Mouse (Mus musculus) heart, embryonic 11.5 days (tissue): ENCODE results near the gene Ptpa. TPM values are rescaled to one million over a fixed set of nuclear protein-coding genes. Genes with fewer than 3 reads are reported as not detected.

Source experiments
- ATAC-seq: fragments of 200-750 bp; cut with Nextera tagmentation; replicated peaks from 2 replicates; pipeline ENCODE4 v1.8.0; 2017; ENCODE audit warnings: moderate library complexity; ENCODE audit not compliant: insufficient number of reproducible peaks, low FRiP score, low TSS enrichment
- H3K27ac ChIP-seq: fragments of 300-500 bp; sonication (generic); 2 replicates; pipeline ENCODE4 v1.5.1; 2014; ENCODE audit warnings: mild to moderate bottlenecking, low read depth, low read length
- H3K27me3 ChIP-seq: fragments of 300-500 bp; sonication (generic); 2 replicates; pipeline ENCODE4 v1.6.1; 2014; ENCODE audit warnings: mild to moderate bottlenecking, low read length, mixed read lengths; ENCODE audit not compliant: control insufficient read depth, insufficient read depth
- H3K36me3 ChIP-seq: fragments of 300-500 bp; sonication (generic); 2 replicates; pipeline ENCODE4 v1.6.1; 2014; ENCODE audit warnings: mild to moderate bottlenecking, low read length, moderate library complexity, mixed read lengths; ENCODE audit not compliant: control insufficient read depth, insufficient read depth
- H3K4me1 ChIP-seq: fragments of 300-500 bp; sonication (generic); 2 replicates; pipeline ENCODE4 v1.6.1; 2014; ENCODE audit warnings: low read length; ENCODE audit not compliant: control insufficient read depth, insufficient read depth
- H3K4me2 ChIP-seq: fragments of 300-500 bp; sonication (generic); 2 replicates; pipeline ENCODE4 v1.6.1; 2014; ENCODE audit warnings: mild to moderate bottlenecking, moderate library complexity
- H3K4me3 ChIP-seq: fragments of 300-500 bp; sonication (generic); 2 replicates; pipeline ENCODE4 v1.5.1; 2014; ENCODE audit warnings: low read depth, low read length
- H3K9ac ChIP-seq: fragments of 300-500 bp; sonication (generic); 2 replicates; pipeline ENCODE4 v1.6.1; 2014; ENCODE audit warnings: mild to moderate bottlenecking, low read depth, low read length, moderate library complexity
- H3K9me3 ChIP-seq: fragments of 300-500 bp; sonication (generic); replicated peaks from 2 replicates; pipeline ENCODE4 v1.6.1; 2016; ENCODE audit warnings: low read length; ENCODE audit not compliant: control insufficient read depth
- WGBS: fragments of 180-500 bp; shearing (Covaris S2); extraction: QIAGEN DNeasy Blood & Tissue Kit; methylation state at CpG from one replicate; pipeline ENCODE4 v1.1.7; 2014; ENCODE audit not compliant: insufficient replicate concordance; 5-methylcytosine and 5-hydroxymethylcytosine counted together
- polyA plus RNA-seq: library from polyadenylated mRNA; unstranded; fragments of >200 nt; fragmentation: Nextera tagmentation; extraction: Ambion mirVana; gene quantifications from 2 replicates; pipeline ENCODE4 v1.2.1, GENCODE M21; 2014

Ptpa gene
- polyA plus RNA-seq, 1 experiment from 2014 or later, result 63.5 TPM

DNA sequence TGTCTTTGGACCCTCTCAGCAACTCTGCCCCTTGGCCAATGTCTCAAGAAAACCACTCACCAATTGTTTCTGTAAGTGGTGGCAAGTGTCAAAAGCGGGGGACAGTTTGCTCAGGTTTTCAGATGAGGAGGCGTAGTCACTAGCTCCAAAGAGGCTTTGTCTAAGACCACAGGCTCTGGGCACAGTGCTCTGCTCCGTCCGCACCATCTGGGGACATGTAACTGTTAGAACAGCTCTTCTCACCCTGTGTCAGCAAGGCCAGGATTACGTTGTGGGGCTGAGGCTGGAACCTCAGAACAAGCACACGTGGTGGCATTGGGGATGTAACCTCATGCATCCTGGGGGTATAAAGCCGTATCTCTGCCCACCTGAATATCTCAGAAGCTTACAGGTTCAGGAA, 59.6 kb downstream of the Ptpa start:
- Histone ChIP-seq H3K27me3 (peaks cover 10% of the 10 kb centered on the region), H3K36me3 (no peaks in the 10 kb centered on the region), H3K4me3 (no peak overlapping the region), H3K27ac (no peak overlapping the region), H3K9ac (no peak overlapping the region), H3K4me1 (peaks cover 12% of the 10 kb centered on the region; the same call in 1 of the 2 replicates), H3K4me2 (no peak overlapping the region), H3K9me3 (no peaks in the 10 kb centered on the region)
- ATAC-seq, result no peak
- WGBS, result 78% methylated on average over 7 of the region's 7 CpGs

DNA sequence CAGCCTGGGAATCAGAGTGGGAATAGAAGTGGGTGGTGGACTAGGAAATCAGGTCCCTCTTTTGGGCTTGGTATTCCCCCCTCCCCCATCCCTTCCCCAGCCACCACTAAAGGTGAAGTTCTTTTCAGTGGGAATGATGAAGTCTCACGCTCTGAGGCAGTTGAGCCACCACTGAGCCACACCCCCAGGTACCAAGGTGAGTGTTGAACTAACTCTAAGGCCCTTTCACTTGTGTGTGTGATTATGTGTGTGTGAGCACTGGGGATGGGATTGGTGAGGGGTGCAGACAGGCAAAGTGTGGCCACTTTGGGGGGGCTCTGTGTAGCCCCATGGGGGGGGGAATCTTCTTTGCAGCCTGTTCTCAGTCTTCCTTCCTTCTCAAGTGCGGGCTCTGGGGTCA, 60.4 kb downstream of the Ptpa start:
- Histone ChIP-seq H3K9ac (no peak overlapping the region), H3K9me3 (no peaks in the 10 kb centered on the region), H3K4me2 (no peak overlapping the region), H3K4me1 (peaks cover 8% of the 10 kb centered on the region; the same call in 1 of the 2 replicates), H3K4me3 (no peak overlapping the region), H3K27me3 (peaks cover 10% of the 10 kb centered on the region), H3K36me3 (no peaks in the 10 kb centered on the region), H3K27ac (no peak overlapping the region)
- no peak for ATAC-seq
- 59% methylated on average over 2 of the region's 2 CpGs for WGBS

DNA sequence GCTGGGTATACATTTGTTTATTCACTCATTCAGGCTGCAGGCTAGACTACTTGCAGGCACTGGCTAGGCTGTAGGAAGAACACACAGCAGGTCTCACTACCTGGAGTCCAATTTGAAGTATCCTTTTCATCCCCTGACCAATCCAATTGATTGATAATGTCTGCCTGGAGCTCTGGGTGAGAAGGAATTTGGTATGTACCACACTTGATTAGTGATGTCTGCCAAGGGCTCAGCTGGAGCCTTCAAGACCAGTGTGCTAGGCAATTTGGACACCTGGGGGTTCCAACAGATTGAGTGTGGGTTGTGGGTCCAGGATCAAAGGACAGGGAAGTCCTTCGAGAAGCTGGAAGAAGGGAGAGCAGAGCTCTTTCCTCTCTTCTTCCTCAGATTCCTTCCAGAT, 62.7 kb downstream of the Ptpa start:
- H3K36me3 ChIP-seq, result no peaks in the 10 kb centered on the region
- no peak overlapping the region for H3K27ac ChIP-seq
- 67% methylated on average over 1 of the region's 1 CpGs for WGBS
- H3K4me2 ChIP-seq, result no peak overlapping the region
- H3K4me1 ChIP-seq, result peaks cover 4% of the 10 kb centered on the region; the same call in 1 of the 2 replicates
- no peaks in the 10 kb centered on the region for H3K9me3 ChIP-seq
- no peak overlapping the region for H3K9ac ChIP-seq
- ATAC-seq, result no peak
- peaks cover 10% of the 10 kb centered on the region for H3K27me3 ChIP-seq
- H3K4me3 ChIP-seq, result no peak overlapping the region

DNA sequence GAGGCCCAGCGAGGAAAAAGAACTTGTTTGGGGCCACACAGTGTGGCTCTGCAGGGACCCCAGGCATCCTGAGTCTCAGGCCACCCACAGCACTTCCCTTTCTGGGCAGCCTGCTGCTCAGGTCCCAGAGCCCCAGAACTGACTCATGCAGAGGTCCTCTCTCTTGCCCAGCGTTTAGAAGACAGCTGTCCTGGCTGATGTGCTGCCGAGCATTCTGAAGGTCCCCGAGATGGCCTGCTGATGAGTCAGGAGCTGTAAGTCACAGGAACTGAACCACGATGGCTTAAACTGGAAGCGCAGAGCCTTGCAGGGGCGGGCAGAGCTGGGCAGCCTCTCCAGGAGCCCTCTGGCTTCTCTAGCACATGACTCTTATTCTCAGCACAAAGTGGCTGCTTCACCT, 71.8 kb downstream of the Ptpa start:
- Histone ChIP-seq H3K4me2 (no peak overlapping the region), H3K4me1 (no peaks in the 10 kb centered on the region), H3K9me3 (no peaks in the 10 kb centered on the region), H3K27me3 (no peaks in the 10 kb centered on the region), H3K9ac (no peak overlapping the region), H3K36me3 (no peaks in the 10 kb centered on the region), H3K27ac (no peak overlapping the region), H3K4me3 (no peak overlapping the region)
- no peak for ATAC-seq
- WGBS, result 34% methylated on average over 7 of the region's 7 CpGs

DNA sequence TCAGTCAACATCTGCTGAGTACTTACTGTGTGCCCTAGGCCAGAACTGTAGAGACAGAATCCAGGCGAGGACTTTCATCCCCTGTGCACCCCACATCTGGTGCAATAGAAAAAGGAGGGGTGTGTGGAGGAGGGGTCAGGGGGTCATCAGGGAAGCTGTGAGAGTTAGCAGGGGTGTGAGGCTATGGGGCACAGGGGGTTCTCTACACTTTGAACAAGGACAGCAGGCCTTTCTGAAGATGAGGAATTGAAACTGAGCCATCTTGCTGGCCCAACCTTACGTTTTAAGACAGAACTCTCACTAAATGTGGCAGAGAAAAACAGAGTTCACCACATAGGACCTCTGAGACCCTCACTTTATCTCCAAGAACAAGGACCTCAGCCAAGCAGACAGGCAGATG, 74.5 kb downstream of the Ptpa start:
- Histone ChIP-seq H3K4me2 (no peak overlapping the region), H3K36me3 (no peaks in the 10 kb centered on the region), H3K4me3 (no peak overlapping the region), H3K9me3 (no peaks in the 10 kb centered on the region), H3K27me3 (no peaks in the 10 kb centered on the region), H3K9ac (no peak overlapping the region), H3K4me1 (no peaks in the 10 kb centered on the region), H3K27ac (no peak overlapping the region)
- 60% methylated on average over 2 of the region's 2 CpGs for WGBS
- ATAC-seq, result no peak

DNA sequence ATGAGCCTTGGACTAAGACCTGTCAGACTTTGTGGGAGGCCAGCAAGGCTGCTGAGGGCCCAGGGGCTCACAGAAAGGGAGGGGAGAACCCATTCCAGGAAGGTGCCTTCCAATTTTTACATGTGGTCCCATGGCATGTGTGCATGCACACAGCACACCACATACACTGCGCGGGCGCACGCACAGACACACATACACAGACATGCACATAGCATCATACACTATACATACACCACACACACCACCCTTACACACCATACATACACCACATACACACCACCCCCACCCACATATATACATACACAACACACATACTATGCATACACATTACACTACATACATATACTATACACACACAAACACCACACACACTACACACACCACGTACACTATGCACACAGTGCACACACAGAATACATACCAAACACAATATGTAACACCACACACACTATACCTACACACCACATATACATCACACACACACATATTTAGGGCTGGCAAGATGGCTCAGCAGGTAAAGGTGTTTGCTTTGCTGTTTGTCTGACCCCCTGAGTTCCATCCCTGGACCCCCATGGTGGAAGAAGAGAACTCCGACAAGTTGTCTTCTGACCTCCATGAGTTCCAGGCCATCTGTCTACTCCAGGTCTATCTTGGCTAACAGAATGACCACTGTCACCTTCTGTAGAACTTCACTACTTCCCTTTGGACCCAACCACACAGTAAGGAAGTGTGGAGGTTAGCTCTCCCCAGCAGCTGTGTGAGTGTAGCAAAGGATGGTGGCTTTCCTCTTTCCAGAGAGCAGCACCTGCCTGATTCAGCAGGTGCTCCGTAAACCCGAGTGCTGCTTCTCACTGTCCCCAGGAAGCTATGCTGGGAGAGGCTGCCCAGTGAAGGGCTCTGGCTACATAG, 79.4 kb downstream of the Ptpa start:
- ATAC-seq, result no peak
- no peak overlapping the region for H3K27ac ChIP-seq
- H3K9me3 ChIP-seq, result no peaks in the 10 kb centered on the region; the same call in 1 of the 2 replicates
- H3K36me3 ChIP-seq, result no peaks in the 10 kb centered on the region
- H3K4me3 ChIP-seq, result peak overlapping the region; percentile 18; the same call in 1 of the 2 replicates
- H3K4me2 ChIP-seq, result peak overlapping the region; percentile 56
- no peak overlapping the region for H3K9ac ChIP-seq
- no peaks in the 10 kb centered on the region for H3K27me3 ChIP-seq
- H3K4me1 ChIP-seq, result peaks cover 6% of the 10 kb centered on the region; the same call in 1 of the 2 replicates
- WGBS, result 77% methylated on average over 8 of the region's 8 CpGs

DNA sequence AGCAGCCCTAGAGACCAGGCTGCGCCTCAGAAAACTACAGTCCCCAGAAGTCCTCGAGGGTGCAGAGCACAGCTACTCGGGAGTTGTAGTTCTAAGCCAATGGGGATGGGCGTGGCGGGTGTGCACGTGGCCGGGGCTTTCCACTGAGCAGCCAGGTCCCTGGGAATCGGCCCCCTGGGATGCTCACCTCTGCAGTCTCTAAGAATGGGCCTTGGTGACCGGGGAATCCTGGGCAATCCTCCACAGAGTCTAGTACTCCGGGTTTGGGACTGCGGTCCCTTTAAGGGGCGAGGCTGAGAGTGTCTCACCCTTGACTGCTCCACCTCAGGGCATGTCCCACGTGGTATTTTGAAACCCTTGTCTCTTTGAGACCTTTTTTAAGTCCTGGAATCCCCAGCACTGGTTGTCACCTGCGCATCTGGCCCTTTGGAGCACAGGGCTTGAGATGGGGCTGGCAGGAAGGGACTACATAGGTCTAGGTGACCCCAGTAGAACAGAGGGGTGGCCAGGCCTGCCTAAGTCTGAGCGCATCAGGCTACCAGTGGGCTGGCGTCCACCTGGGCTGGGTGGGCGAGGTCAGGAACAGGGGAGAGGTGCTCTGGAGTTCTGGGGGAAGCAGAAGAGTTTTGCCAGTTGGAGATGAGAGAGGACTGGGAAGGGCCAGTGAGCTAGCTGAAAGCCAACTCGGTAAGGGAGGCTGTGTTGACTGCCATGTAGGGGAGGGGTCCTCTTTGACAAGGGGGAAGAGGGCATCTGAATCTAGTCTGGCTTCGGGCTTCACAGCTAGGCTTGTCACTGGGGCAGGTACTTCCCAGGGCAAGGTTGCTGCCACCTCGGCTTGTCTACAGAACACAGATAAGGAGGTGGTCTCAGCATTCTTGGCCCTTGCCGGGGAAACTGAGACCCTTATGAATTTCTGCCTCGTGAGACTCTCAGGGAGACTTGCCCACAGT, 80.3 kb downstream of the Ptpa start:
- Histone ChIP-seq H3K27me3 (no peaks in the 10 kb centered on the region), H3K4me2 (peak overlapping the region; percentile 56), H3K9ac (peak overlapping the region; percentile 43), H3K9me3 (no peaks in the 10 kb centered on the region; the same call in 1 of the 2 replicates), H3K36me3 (no peaks in the 10 kb centered on the region), H3K4me3 (peak overlapping the region; percentile 18), H3K27ac (no peak overlapping the region), H3K4me1 (peaks cover 6% of the 10 kb centered on the region; the same call in 1 of the 2 replicates)
- WGBS, result 23% methylated on average over 22 of the region's 22 CpGs
- peak; percentile 77 for ATAC-seq
